Mouse (Mus musculus): Measurements from ENCODE around the gene Tasp1. TPM values are rescaled to one million over a fixed set of nuclear protein-coding genes. Genes with fewer than 3 reads are reported as not detected.
A peak's percentile ranks its signal among the peaks of the same experiment; 100 is the strongest.
"Not testable (repeated sequence)": the region's sequence is repeated elsewhere in the genome, so short reads cannot be mapped to it uniquely, and the experiment has no call there.

Tasp1 gene
- polyA plus RNA-seq, 1 experiment from 2014 or later: 13.3 TPM

- Histone ChIP-seq H3K9ac (no peak overlapping the region), H3K27ac (replicated peaks) (no peak overlapping the region), H3K27me3 (no peaks in the 10 kb centered on the region), H3K4me3 (replicated peaks) (no peak overlapping the region), H3K36me3 (replicated peaks) (no peaks in the 10 kb centered on the region), H3K9me3 (replicated peaks) (no peaks in the 10 kb centered on the region), H3K4me1 (replicated peaks) (peaks cover 13% of the 10 kb centered on the region), H3K4me2 (no peak overlapping the region)
- ATAC-seq (ENCODE audit: insufficient read depth): 0 out of 2 replicates have a peak, but pooled peaks have one; percentile 10
- WGBS (ENCODE audit: insufficient replicate concordance): 66% methylated on average over 7 of the region's 7 CpGs
Measured at GRCm38 (mm10) chr2:140084245-140084644, 17.6 kb upstream of the Tasp1 start.

- Histone ChIP-seq H3K4me2 (no peak overlapping the region), H3K4me1 (replicated peaks) (peaks cover 13% of the 10 kb centered on the region), H3K27me3 (no peaks in the 10 kb centered on the region), H3K36me3 (replicated peaks) (no peaks in the 10 kb centered on the region), H3K4me3 (replicated peaks) (no peak overlapping the region), H3K9ac (no peak overlapping the region), H3K9me3 (replicated peaks) (no peaks in the 10 kb centered on the region), H3K27ac (replicated peaks) (peak overlapping the region; percentile 45; the same call in 1 of the 2 replicates)
- ATAC-seq (ENCODE audit: insufficient read depth): peak; percentile 71
- 60% methylated on average over 11 of the region's 11 CpGs for WGBS (ENCODE audit: insufficient replicate concordance)
Measured at GRCm38 (mm10) chr2:140080747-140081577, 14.4 kb upstream of the Tasp1 start.

GRCm38 (mm10) chr2:140079284-140079683 is 12.7 kb upstream of the Tasp1 start:
- not testable (repeated sequence) for ATAC-seq (ENCODE audit: insufficient read depth); H3K4me2 ChIP-seq; H3K9ac ChIP-seq; H3K27ac ChIP-seq (replicated peaks); H3K4me3 ChIP-seq (replicated peaks); H3K36me3 ChIP-seq (replicated peaks); H3K9me3 ChIP-seq (replicated peaks); H3K27me3 ChIP-seq
- H3K4me1 ChIP-seq (replicated peaks): peaks cover 10% of the 10 kb centered on the region

GRCm38 (mm10) chr2:140078600-140079280 is 12.1 kb upstream of the Tasp1 start:
- peaks cover 8% of the 10 kb centered on the region for H3K4me1 ChIP-seq (replicated peaks)
- H3K36me3 ChIP-seq (replicated peaks): no peaks in the 10 kb centered on the region
- no peaks in the 10 kb centered on the region for H3K27me3 ChIP-seq
- WGBS (ENCODE audit: insufficient replicate concordance): 63% methylated on average over 6 of the region's 6 CpGs
- H3K9me3 ChIP-seq (replicated peaks): no peaks in the 10 kb centered on the region
- no peak overlapping the region for H3K4me3 ChIP-seq (replicated peaks)
- H3K4me2 ChIP-seq: no peak overlapping the region
- ATAC-seq (ENCODE audit: insufficient read depth): no peak
- H3K27ac ChIP-seq (replicated peaks): no peak overlapping the region
- no peak overlapping the region for H3K9ac ChIP-seq

- no peak overlapping the region for H3K27ac ChIP-seq (replicated peaks)
- no peak overlapping the region for H3K4me3 ChIP-seq (replicated peaks)
- H3K4me1 ChIP-seq (replicated peaks): peaks cover 8% of the 10 kb centered on the region
- H3K9ac ChIP-seq: no peak overlapping the region
- peaks cover 9% of the 10 kb centered on the region; the same call in 1 of the 2 replicates for H3K27me3 ChIP-seq
- whole genome bisulfite sequencing (ENCODE audit: insufficient replicate concordance): 54% methylated on average over 1 of the region's 1 CpGs
- H3K4me2 ChIP-seq: no peak overlapping the region
- no peak for ATAC-seq (ENCODE audit: insufficient read depth)
- H3K36me3 ChIP-seq (replicated peaks): no peaks in the 10 kb centered on the region
- H3K9me3 ChIP-seq (replicated peaks): no peaks in the 10 kb centered on the region
Measured at GRCm38 (mm10) chr2:140077476-140077875, 10.9 kb upstream of the Tasp1 start.

- Histone ChIP-seq H3K4me1 (replicated peaks) (no peaks in the 10 kb centered on the region), H3K9ac (no peak overlapping the region), H3K9me3 (replicated peaks) (no peaks in the 10 kb centered on the region), H3K36me3 (replicated peaks) (no peaks in the 10 kb centered on the region), H3K4me3 (replicated peaks) (no peak overlapping the region), H3K27me3 (peaks cover 22% of the 10 kb centered on the region), H3K27ac (replicated peaks) (no peak overlapping the region), H3K4me2 (no peak overlapping the region)
- 47% methylated on average over 3 of the region's 3 CpGs for WGBS (ENCODE audit: insufficient replicate concordance)
- no peak for ATAC-seq (ENCODE audit: insufficient read depth)
Measured at GRCm38 (mm10) chr2:140075150-140075549, 8.5 kb upstream of the Tasp1 start.

GRCm38 (mm10) chr2:140067516-140067915 is 911 bp upstream of the Tasp1 start:
- Histone ChIP-seq H3K27me3 (peaks cover 20% of the 10 kb centered on the region), H3K36me3 (replicated peaks) (peaks cover 4% of the 10 kb centered on the region; the same call in 1 of the 2 replicates), H3K4me1 (replicated peaks) (peaks cover 21% of the 10 kb centered on the region), H3K4me2 (peak overlapping the region; percentile 86), H3K9ac (0 out of 2 replicates have a peak overlapping the region, but pooled peaks have one; percentile 61), H3K27ac (replicated peaks) (no peak overlapping the region), H3K4me3 (replicated peaks) (peak overlapping the region; percentile 87), H3K9me3 (replicated peaks) (no peaks in the 10 kb centered on the region)
- ATAC-seq (ENCODE audit: insufficient read depth): no peak
- 74% methylated on average over 4 of the region's 4 CpGs for whole genome bisulfite sequencing (ENCODE audit: insufficient replicate concordance)

GRCm38 (mm10) chr2:140065676-140066075 is 929 bp downstream of the Tasp1 start:
- Histone ChIP-seq H3K4me3 (replicated peaks) (peak overlapping the region; percentile 87), H3K9ac (peak overlapping the region; percentile 92; the same call in 1 of the 2 replicates), H3K9me3 (replicated peaks) (no peaks in the 10 kb centered on the region), H3K36me3 (replicated peaks) (peaks cover 4% of the 10 kb centered on the region; the same call in 1 of the 2 replicates), H3K4me2 (peak overlapping the region; percentile 86), H3K4me1 (replicated peaks) (peaks cover 32% of the 10 kb centered on the region), H3K27me3 (peaks cover 10% of the 10 kb centered on the region), H3K27ac (replicated peaks) (peak overlapping the region; percentile 91)
- ATAC-seq (ENCODE audit: insufficient read depth): no peak
- 67% methylated on average over 8 of the region's 8 CpGs for WGBS (ENCODE audit: insufficient replicate concordance)

- peaks cover 43% of the 10 kb centered on the region for H3K4me1 ChIP-seq (replicated peaks)
- H3K36me3 ChIP-seq (replicated peaks): peaks cover 11% of the 10 kb centered on the region
- H3K4me2 ChIP-seq: no peak overlapping the region
- no peak overlapping the region for H3K9ac ChIP-seq
- no peaks in the 10 kb centered on the region for H3K27me3 ChIP-seq
- WGBS (ENCODE audit: insufficient replicate concordance): 68% methylated on average over 3 of the region's 3 CpGs
- H3K9me3 ChIP-seq (replicated peaks): no peaks in the 10 kb centered on the region
- no peak overlapping the region for H3K4me3 ChIP-seq (replicated peaks)
- H3K27ac ChIP-seq (replicated peaks): no peak overlapping the region
- no peak for ATAC-seq (ENCODE audit: insufficient read depth)
Measured at GRCm38 (mm10) chr2:140061481-140061880, 5.1 kb downstream of the Tasp1 start.

- Histone ChIP-seq H3K9me3 (replicated peaks) (no peaks in the 10 kb centered on the region), H3K4me3 (replicated peaks) (no peak overlapping the region), H3K9ac (no peak overlapping the region), H3K27me3 (no peaks in the 10 kb centered on the region), H3K4me1 (replicated peaks) (peaks cover 32% of the 10 kb centered on the region), H3K4me2 (no peak overlapping the region; the same call in 1 of the 2 replicates), H3K27ac (replicated peaks) (no peak overlapping the region), H3K36me3 (replicated peaks) (peaks cover 18% of the 10 kb centered on the region)
- peak; percentile 66 for ATAC-seq (ENCODE audit: insufficient read depth)
- 61% methylated on average over 4 of the region's 4 CpGs for WGBS (ENCODE audit: insufficient replicate concordance)
Measured at GRCm38 (mm10) chr2:140060092-140060867, 6.3 kb downstream of the Tasp1 start.

GRCm38 (mm10) chr2:140058125-140058524 is 8.5 kb downstream of the Tasp1 start:
- ATAC-seq (ENCODE audit: insufficient read depth): no peak

More at GRCm38 (mm10) chr2:140058125-140058524, 8.5 kb downstream of the Tasp1 start:
- 59% methylated on average over 6 of the region's 6 CpGs for WGBS (ENCODE audit: insufficient replicate concordance)
- peaks cover 23% of the 10 kb centered on the region for H3K36me3 ChIP-seq (replicated peaks)
- H3K4me3 ChIP-seq (replicated peaks): no peak overlapping the region
- H3K27ac ChIP-seq (replicated peaks): no peak overlapping the region
- H3K4me1 ChIP-seq (replicated peaks): peaks cover 30% of the 10 kb centered on the region
- H3K9ac ChIP-seq: no peak overlapping the region
- H3K27me3 ChIP-seq: no peaks in the 10 kb centered on the region
- no peak overlapping the region for H3K4me2 ChIP-seq
- H3K9me3 ChIP-seq (replicated peaks): no peaks in the 10 kb centered on the region

Data from liver, embryonic 15.5 days (tissue).